Mouse (Mus musculus) neural tube, embryonic 10.5 days (tissue): ENCODE measurements around the gene Hist1h2bp.

Experiments used
- DNase-seq: peaks from one replicate; pipeline ENCODE4 v3.0.0-alpha.2; 2017; ENCODE audit warnings: low spot score; ENCODE audit errors: extremely low spot score

Hist1h2bp gene

DNA sequence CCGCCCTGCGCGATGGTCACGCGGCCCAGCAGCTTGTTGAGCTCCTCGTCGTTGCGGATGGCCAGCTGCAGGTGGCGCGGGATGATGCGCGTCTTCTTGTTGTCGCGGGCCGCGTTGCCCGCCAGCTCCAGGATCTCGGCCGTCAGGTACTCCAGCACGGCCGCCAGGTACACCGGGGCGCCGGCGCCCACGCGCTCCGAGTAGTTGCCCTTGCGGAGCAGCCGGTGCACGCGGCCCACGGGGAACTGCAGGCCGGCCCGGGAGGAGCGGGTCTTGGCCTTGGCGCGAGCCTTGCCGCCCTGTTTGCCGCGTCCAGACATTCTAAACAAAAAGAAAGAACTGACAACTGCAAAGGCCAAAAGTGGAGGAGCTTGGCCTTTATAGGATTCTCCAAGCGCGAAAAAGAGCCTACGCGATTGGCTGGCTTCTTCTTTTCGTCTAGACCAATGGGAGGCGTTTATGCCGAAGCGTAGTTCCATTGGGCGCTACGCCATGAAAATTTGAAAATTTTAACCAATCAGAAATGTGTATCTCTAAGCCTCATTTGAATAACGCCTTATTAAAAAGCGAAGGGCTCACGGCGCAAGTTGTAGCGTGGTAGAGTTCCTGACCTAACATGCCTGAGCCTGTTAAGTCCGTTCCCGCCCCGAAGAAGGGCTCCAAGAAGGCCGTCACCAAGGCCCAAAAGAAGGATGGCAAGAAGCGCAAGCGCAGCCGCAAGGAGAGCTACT is at the start of gene Hist1h2bp, which contains the start of gene Hist1h2an:
Gene Hist1h2bp (plus strand): TSS at position 563 of the 731 bp plus-strand sequence.
Gene Hist1h2an (minus strand): TSS at position 320 of the 731 bp plus-strand sequence.
- peak; percentile 87 for DNase-seq

DNA sequence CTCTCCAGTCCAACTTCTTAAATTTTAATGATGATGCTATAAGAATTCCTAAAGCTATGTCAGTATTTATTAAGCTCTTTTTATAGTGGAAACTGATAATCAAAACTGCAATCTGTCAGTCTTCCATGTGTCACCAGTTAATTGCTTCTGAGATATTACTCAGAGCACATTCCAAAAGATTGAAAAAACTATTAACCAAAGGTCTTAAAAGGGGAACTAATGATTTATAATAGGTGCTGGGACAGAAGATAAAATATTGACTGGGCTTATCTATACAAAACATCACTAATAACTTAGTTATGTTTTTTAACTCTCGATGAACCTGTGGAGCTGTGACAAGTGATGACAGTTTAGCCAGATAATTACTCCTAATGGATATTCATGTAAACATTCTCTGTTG is 42.3 kb upstream of the Hist1h2bp start:
- no peak for DNase-seq

DNA sequence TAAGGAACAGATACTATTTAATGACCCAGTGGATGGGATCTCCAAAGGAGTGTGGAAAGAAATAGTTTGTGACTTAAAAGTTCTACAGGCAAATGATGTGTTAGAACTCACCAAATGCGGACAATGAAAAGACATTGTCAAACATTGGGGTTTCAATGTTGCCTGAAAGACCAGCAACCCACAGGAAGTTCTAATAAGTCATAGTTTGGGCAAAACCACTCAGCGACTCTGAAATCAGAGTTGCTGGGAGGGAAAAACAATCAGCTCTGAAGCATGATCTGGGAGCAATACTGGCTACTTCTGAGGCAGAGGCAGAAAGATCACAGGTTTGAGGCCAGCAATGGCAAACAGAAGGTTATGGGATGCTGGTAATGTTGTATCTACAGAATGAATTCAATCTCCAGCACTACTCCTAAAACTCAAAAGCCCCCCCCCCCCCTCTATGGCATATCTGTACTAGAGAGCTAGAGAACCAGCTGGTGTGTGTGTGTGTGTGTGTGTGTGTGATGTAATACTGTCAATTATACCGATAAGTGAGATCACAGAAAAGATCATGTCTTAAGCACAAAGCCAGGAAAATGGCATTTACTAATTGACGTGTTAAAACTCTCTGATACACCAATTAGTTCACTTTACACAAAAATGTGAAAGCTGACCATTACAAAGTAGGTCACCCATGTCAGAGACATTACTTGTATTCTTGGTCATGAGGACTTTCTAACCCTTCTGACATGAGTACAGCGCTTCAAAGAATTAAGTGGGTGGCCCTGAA is 37.7 kb upstream of the Hist1h2bp start:
- DNase-seq = peak; percentile 61

DNA sequence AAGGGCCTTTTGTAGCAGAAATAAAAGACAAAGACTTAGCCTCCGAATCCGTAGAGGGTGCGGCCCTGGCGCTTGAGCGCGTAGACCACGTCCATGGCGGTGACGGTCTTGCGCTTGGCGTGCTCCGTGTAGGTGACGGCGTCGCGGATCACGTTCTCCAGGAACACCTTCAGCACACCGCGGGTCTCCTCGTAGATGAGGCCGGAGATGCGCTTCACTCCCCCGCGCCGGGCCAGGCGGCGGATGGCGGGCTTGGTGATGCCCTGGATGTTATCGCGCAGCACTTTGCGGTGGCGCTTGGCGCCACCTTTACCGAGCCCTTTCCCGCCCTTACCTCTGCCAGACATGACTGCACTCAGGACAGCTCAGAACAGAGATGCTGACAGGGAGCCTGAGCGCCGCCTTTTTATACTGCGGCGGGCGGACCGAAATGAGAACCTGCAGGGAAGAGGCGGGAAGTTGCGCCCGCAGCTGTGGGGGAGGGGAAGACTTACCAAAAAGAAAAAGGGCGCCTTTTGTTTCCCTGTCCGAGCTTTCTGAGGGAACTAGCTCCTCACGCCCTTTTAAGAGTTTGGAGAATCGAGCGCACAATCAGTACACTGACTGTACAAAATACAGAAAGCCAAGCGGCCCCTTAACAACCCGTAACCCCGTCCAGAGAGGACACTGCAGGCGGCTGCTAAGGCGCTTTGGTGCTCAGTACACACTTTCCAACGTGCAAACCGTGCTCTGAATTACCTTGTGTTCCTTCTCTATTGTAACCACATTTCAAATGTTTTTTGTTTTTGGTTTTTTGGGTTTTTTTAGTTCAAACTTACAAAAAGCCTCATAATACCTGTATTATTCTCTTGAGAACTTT is 36.9 kb upstream of the Hist1h2bp start, which contains the start of gene Hist1h4k:
Gene Hist1h4k (minus strand): TSS at position 347 of the 859 bp plus-strand sequence.
- peak; percentile 98 for DNase-seq

DNA sequence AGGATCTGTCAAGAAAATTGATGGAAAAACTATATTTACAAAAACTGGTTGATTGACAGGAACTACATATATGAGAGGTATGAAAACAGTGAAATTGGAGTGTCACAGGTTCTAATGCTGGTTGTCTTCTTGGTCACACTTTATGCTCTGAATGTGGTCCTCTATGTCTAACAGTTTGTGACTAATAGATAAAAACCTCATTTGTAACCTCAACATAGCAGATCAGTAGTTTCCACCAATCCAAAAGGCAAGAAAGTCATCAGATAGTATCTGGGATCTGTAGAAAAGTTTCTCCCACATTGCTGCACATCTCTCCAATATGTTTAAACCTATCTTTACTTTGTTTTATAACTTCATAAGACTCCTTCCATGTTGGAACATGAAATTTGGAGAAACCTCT is 35.8 kb upstream of the Hist1h2bp start:
- no peak for DNase-seq

DNA sequence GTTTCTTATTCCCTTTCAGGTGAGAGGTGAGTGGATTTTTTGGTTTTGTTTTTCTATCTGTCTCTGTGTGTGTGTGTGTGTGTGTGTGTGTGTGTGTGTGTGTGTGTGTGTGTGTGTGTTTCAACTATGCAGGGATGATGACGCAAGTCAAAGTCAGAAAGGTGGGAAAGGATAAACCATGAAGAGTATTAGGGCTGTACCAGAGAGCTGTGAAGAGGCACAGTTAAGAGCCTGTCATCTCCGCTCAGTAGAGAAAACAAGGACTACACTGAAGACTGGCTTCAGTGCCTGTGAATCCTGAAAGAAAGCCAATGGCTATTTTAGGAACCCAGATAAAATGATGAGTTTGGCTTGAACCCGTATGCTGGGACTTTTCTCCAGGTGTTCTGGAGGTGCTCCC is 35.4 kb upstream of the Hist1h2bp start:
- DNase-seq = peak; percentile 36

DNA sequence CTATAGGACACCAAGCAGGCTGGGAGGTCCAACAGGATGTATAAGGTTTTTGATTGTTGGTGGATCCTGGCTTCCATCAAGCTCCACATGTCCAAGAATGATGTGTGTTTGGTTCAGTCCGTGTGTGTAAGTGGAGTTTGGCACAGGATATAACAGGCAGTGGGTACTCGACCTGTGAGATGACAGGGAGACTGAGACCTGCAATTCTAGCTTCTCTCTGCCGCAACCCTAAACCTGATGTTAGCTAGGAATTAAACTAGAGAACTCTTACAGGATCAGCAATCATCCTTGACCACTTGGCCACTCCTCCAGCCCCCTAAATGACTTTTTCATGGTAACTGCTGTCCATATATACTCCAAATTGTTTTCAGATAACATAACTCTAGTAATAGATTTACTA is 34.9 kb upstream of the Hist1h2bp start:
- DNase-seq = peak; percentile 43

DNA sequence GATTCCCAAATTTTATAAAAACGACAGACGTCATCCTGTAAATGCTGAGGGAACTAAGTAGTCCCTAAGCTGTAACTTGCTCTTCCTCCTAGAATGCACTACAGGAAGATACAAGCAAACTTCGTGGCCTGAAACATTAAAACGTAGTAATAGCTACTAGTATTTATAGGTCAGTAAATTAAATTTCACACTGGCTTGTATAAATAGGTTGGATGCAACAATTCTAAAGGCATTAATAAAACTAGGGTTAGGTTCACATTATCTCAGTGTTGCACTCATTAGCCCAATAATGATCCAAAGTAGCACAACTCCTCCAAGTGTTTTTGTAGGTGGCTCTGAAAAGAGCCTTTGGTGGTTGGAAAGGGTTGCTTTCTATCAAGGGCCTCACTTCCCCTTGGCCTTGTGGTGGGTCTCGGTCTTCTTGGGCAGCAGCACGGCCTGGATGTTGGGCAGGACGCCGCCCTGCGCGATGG is 34.2 kb upstream of the Hist1h2bp start:
- peak; percentile 45 for DNase-seq

DNA sequence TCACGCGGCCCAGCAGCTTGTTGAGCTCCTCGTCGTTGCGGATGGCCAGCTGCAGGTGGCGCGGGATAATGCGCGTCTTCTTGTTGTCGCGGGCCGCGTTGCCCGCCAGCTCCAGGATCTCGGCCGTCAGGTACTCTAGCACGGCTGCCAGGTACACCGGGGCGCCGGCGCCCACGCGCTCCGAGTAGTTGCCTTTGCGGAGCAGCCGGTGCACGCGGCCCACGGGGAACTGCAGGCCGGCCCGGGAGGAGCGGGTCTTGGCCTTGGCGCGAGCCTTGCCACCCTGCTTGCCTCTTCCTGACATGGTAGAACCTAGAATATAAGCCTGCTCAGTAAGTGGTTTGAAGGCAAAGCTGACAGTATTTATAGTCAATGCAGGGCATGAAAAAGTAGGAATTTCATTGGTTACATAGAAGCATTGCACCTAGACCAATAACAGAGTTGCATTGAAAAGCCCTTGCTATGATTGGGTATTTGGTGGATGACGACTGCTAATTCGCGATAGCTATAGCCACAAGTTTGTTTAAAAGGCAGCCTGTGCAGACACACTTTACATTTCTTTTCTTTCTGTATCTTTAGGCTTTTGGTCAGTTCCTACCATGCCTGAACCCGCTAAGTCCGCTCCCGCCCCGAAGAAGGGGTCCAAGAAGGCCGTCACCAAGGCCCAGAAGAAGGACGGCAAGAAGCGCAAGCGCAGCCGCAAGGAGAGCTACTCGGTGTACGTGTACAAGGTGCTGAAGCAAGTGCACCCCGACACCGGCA is 33.6 kb upstream of the Hist1h2bp start, which contains the start of the genes Hist1h2ak and Hist1h2bn:
Gene Hist1h2ak (minus strand): TSS at position 304 of the 762 bp plus-strand sequence.
Gene Hist1h2bn (plus strand): TSS at position 600 of the 762 bp plus-strand sequence.
- peak; percentile 82 for DNase-seq

DNA sequence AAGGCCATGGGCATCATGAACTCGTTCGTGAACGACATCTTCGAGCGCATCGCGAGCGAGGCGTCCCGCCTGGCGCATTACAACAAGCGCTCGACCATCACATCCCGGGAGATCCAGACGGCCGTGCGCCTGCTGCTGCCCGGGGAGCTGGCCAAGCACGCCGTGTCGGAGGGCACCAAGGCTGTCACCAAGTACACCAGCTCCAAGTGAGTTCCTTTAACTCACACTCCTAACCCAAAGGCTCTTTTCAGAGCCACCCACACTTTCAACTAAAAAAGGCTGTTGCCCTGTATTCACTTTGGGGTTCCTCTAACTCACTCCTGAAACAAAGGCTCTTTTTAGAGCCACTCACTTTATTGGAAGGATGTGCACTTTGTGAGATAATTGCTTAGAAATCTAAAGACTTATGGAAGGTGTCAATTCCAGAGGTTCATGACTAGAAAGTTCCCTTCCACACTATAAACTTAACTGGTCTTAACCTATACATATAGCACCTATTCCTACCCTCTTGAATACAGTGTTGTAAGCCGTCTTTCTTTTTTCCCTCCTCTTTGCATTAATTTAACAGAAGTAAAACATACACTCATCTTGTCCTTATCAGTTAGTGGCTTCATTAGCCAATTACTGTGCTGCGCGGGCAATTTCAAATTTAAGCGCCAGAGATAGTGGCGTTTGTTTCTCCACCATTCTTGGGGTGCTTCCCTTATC is 32.8 kb upstream of the Hist1h2bp start:
- peak; percentile 33 for DNase-seq

DNA sequence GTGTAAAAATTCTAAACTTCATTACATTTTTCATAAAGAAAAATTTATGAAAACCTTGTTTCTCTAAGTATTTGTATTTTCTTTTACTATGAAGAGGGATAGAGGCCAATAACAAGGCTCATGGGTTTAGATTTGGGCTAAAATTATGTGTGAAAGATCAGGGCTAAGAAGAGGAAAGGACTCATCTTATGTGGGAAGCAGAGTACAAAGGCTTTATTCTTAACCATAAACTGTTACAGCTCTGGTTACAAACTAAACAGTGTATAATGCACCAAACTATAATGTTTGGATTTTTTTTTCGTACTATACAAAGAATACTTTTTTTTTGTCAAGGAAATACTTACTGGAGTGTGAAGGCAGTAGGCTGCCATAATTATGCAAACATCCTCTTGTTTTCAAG is 31.6 kb upstream of the Hist1h2bp start:
- DNase-seq = no peak

DNA sequence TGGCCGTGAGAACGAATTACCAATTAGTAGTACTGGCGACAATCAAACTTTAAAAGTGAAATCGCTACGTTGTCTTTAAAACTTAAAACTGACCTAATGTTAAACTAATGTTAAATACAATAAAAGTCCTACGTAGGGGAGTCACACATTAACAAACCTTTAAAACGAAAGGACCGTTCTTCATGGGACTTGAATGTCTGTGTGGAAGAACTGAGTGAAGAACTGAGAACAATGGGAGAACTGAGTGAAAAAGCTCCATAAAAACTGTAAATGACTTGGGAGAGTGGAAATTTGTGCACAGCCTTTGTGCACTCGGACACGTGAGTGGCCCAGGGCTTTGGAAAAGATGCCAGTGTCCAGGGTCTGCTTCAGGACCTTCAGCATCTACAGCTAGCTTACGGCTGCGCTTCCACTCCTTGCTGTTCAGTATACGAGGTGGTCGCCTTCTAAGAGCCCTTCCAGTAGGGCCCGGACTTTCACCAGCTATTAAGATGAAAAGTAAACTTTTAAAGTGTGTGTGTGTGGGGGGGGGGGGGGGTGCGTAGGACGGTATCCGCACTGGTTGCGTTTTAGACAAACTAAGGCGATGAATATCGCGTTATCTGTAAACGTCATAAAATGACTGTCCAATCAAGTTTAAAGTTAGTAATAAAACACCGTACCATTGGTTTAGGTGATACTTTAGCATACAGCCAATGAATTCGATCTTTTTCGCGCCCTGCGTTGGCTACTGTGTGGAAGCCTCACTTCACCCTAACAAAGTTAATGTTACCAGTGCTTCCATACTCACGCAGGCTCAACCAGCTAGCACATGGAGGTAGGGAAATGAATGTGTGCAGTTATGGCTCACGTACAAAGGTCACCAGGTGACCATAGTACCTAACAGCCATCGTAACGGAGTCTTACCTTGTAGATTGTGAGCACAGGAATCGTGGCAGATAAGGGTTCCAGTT is 8.2 kb upstream of the Hist1h2bp start:
- DNase-seq = peak; percentile 79

DNA sequence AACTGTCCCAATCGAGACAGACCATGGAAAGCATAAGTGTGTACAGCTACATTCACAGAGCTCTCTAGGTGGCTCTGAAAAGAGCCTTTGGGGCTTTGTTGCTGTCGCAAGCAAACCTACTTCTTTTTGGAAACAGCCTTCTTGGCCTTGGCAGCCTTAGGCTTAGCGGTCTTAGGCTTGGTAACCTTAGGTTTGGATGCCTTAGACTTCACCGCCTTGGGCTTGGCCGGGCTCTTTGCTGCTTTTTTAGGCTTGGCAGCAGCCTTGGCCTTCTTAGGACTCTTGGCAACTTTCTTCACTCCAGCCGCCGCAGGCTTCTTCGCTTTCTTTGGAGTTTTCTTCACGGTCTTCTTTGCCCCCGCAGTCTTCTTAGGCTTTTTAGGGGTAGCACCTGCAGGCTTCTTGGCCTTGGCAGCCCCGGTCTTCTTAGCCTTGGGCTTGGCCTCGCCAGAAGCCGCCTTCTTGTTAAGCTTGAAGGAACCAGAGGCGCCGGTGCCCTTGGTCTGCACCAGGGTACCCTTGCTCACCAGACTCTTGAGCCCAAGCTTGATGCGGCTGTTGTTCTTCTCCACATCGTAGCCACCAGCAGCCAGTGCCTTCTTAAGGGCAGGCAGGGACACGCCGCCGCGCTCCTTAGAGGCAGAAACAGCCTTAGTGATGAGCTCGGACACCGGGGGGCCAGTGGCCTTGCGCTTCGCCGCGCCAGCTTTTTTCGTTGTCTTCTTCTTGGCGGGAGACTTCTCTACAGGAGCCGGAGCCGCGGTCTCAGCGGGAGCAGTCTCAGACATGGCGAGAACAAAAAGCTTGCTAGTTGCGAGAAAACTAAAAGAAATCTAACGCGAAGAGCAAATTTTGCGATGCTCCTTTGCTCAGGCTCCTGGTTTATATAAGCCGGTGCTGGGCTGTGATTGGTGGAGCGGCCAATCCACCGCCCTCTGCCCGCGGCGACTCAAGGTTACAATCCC is 7.2 kb upstream of the Hist1h2bp start, which contains the start of gene Hist1h1b:
Gene Hist1h1b (minus strand): TSS at position 859 of the 965 bp plus-strand sequence.
- DNase-seq = peak; percentile 85

DNA sequence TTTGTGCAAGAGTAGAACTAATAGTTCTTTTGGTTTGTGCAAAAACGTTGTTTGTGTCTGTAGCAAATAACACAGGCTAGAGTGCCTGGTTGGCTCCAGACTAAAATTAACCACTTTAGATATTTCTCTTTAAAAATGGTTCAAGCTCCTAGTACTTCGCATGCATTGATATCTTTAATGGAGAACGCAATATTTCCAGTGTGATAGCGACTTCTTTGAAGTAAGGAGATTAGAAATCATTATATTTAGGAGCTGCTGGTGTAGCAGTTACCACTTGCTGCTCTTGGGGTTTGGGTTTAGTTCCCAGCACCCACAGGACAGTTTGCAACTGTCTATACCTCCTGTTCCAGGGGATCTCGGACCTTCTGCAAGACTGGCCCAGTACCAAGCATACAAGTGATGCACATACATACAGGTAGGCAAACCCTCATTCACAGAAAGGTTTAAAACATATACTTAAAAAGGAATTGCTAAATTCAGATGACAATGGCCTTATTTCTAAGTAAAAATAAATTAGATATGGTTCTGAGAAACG is 6.2 kb upstream of the Hist1h2bp start:
- DNase-seq = no peak

DNA sequence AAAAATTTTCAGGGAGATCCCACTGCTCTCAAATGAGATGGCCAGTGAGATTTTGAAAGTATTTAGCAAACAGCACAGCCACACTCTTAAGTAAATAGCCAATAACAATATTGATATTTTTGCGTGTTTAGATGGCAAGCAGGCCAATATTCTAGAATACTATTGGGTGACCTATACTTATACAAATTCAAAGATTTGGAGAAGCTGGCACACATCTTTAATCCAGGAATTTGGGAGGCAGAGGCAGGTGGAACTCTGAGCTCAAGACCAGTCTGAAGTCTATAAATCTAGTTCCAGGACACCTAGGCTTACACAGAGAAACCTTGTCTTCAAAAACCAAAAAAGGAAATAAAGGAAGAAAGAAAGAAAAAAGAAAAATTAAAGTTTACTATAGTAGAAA is 5.6 kb upstream of the Hist1h2bp start:
- no peak for DNase-seq

DNA sequence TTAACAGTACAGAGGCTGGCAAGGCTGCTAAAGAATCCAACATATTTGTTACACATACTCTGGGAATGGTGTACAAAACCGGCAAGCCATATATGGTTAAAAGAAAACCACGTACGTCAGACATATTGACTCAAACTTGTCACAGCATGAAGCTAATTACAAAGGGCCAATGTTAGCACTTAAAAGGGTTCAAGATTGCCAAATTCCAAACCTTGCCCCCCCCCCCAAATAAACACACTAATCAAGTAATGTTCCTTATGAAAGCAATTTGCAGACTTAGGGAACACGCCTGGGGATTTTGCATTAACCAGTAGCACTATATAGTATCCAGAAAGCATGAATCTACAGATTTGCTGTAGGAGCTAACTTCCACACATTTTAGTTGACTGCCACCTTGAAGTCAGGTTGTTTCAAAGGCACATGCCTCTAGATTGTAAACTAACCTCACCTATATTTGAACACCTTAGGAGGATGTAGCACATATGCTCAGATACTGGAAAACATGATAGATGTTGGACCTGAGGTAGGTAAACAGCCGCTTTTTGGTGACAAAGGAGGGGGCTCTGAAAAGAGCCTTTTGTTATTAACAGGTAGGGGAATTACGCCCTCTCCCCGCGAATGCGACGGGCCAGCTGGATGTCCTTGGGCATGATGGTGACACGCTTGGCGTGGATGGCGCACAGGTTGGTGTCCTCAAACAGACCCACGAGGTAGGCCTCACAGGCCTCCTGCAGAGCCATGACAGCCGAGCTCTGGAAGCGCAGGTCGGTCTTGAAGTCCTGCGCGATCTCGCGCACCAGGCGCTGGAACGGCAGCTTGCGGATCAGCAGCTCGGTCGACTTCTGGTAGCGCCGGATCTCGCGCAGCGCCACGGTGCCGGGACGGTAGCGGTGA is 4.7 kb upstream of the Hist1h2bp start:
- DNase-seq = peak; percentile 47
